Mouse (Mus musculus) B cell, adult 62 days (primary cell): ENCODE measurements around the gene Apol7b. TPM values are rescaled to one million over a fixed set of nuclear protein-coding genes. Genes with fewer than 3 reads are reported as not detected.

ENCODE experiments used
- total RNA-seq: library from RNA; stranded (reverse); gene quantifications from 4 replicates; pipeline ENCODE4 v1.2.4, GENCODE M21; 2023

Apol7b gene
- not detected in 4 replicates for total RNA-seq

GRCm38 (mm10) chr15:77447392-77447791 is at the start of gene Apol7b:
TSS of gene Apol7b (minus strand) at chr15:77447492.

GRCm38 (mm10) chr15:77476693-77477092 is 29.4 kb upstream of the Apol7b start, which contains the start of gene Apol10a:
TSS of gene Apol10a (plus strand) at chr15:77477047.

GRCm38 (mm10) chr15:77411035-77411434 is 36.3 kb downstream of the Apol7b start, which contains the start of gene Apol9a:
TSS of gene Apol9a (minus strand) at chr15:77411135.

GRCm38 (mm10) chr15:77399027-77399426 is 48.3 kb downstream of the Apol7b start, which contains the start of gene Apol7a:
TSS of gene Apol7a (minus strand) at chr15:77399110.

Other genes with a start within 250 kb of the Apol7b start
- gene Rbfox2, start 140.5 kb downstream of the Apol7b start, total RNA-seq = 0.09 TPM in 1 of 4 replicates, not detected in the others
- gene Apol7a, start 48.4 kb downstream of the Apol7b start, total RNA-seq = not detected in 4 replicates
- gene Apol9a, start 36.4 kb downstream of the Apol7b start, total RNA-seq = not detected in 4 replicates
- not detected in 4 replicates for gene Apol10a, start 29.6 kb upstream of the Apol7b start, total RNA-seq
- gene Apol11a, start 60.8 kb upstream of the Apol7b start, total RNA-seq = not detected in 4 replicates
- gene Apol7c, start 85.8 kb upstream of the Apol7b start, total RNA-seq = 0.27 to 1.9 TPM (median 0.90 TPM) in 4 replicates
- not detected in 4 replicates for gene 1700025B11Rik, start 114.4 kb upstream of the Apol7b start, total RNA-seq
- not detected in 4 replicates for gene Apol10b, start 148.6 kb upstream of the Apol7b start, total RNA-seq
- gene Gm36245, start 151.8 kb upstream of the Apol7b start, total RNA-seq = not detected in 4 replicates
- gene Apol11b, start 195.8 kb upstream of the Apol7b start, total RNA-seq = not detected in 4 replicates